Mouse (Mus musculus) spleen, adult 2 months (tissue): ENCODE measurements around the gene Cyp2d40.

Experiments used
- CTCF ChIP-seq: fragments of 200-500 bp; IDR thresholded peaks from 2 replicates; pipeline ENCODE4 v1.5.1; 2011; ENCODE audit warnings: mild to moderate bottlenecking, inconsistent platforms; ENCODE audit not compliant: insufficient read depth, insufficient read length, insufficient replicate concordance; ENCODE audit errors: extremely low read depth
- POLR2A ChIP-seq: fragments of 200-500 bp; IDR thresholded peaks from 2 replicates; pipeline ENCODE4 v1.6.1; 2011; ENCODE audit warnings: low read depth, low read length, inconsistent platforms

GRCm38 (mm10) chr15:82794277-82794676 lies 30.3 kb upstream of the Cyp2d40 start, which contains the start of gene Cyp2d26:
- no peak for TF ChIP-seq CTCF
- no peak for TF ChIP-seq POLR2A
